Mouse (Mus musculus): Measurements from ENCODE around the gene Pde4c.

The Pde4c gene

GRCm38 (mm10) chr8:70765838-70766570 is 42.5 kb downstream of the Pde4c start:
- no peak for DNase-seq (ENCODE audit: low spot score in 2 of 2)

GRCm38 (mm10) chr8:70766571-70767440 is 43.3 kb downstream of the Pde4c start:
- no peak for DNase-seq (ENCODE audit: low spot score in 2 of 2)

GRCm38 (mm10) chr8:70767503-70767902 is 44.0 kb downstream of the Pde4c start:
- no peak for DNase-seq (ENCODE audit: low spot score in 2 of 2)

GRCm38 (mm10) chr8:70768231-70768776 is 44.8 kb downstream of the Pde4c start:
- no peak for DNase-seq (ENCODE audit: low spot score in 2 of 2)

- no peak for DNase-seq (ENCODE audit: low spot score in 2 of 2)
These were observed 45.4 kb downstream of the Pde4c start for GRCm38 (mm10) chr8:70768956-70769355.

GRCm38 (mm10) chr8:70769359-70769758 is 45.8 kb downstream of the Pde4c start:
- peak; percentile 95 to 97 for DNase-seq (ENCODE audit: low spot score in 2 of 2)

GRCm38 (mm10) chr8:70769858-70770257 is 46.3 kb downstream of the Pde4c start:
- DNase-seq (ENCODE audit: low spot score in 2 of 2), result no peak

- no peak for DNase-seq (ENCODE audit: low spot score in 2 of 2)
These were observed 47.2 kb downstream of the Pde4c start for GRCm38 (mm10) chr8:70770748-70771147.

- no peak for DNase-seq (ENCODE audit: low spot score in 2 of 2)
These were observed 47.7 kb downstream of the Pde4c start for GRCm38 (mm10) chr8:70771217-70771616.

GRCm38 (mm10) chr8:70772075-70772474 is 48.6 kb downstream of the Pde4c start:
- DNase-seq (ENCODE audit: low spot score in 2 of 2), result no peak

GRCm38 (mm10) chr8:70772890-70773289 is 49.4 kb downstream of the Pde4c start:
- no peak for DNase-seq (ENCODE audit: low spot score in 2 of 2)

GRCm38 (mm10) chr8:70773410-70773809 is 49.9 kb downstream of the Pde4c start:
- DNase-seq (ENCODE audit: low spot score in 2 of 2), result no peak

- DNase-seq (ENCODE audit: low spot score in 2 of 2), result no peak
These were observed 50.3 kb downstream of the Pde4c start for GRCm38 (mm10) chr8:70773833-70774232.

GRCm38 (mm10) chr8:70774740-70775139 is 51.2 kb downstream of the Pde4c start:
- DNase-seq (ENCODE audit: low spot score in 2 of 2), result no peak

- DNase-seq (ENCODE audit: low spot score in 2 of 2), result no peak
These were observed 51.7 kb downstream of the Pde4c start for GRCm38 (mm10) chr8:70775227-70775626.

GRCm38 (mm10) chr8:70775851-70776495 is 52.5 kb downstream of the Pde4c start:
- DNase-seq (ENCODE audit: low spot score in 2 of 2), result no peak

GRCm38 (mm10) chr8:70776496-70777444 is 53.2 kb downstream of the Pde4c start, which contains the start of gene Pik3r2:
Pik3r2 (minus strand) TSS chr8:70776713.
- DNase-seq (ENCODE audit: low spot score in 2 of 2), result peak; percentile 97 to 99

GRCm38 (mm10) chr8:70780093-70780492 is 56.6 kb downstream of the Pde4c start:
- no peak for DNase-seq (ENCODE audit: low spot score in 2 of 2)

GRCm38 (mm10) chr8:70786291-70787050 is 63.0 kb downstream of the Pde4c start:
- DNase-seq (ENCODE audit: low spot score in 2 of 2), result no peak

- DNase-seq (ENCODE audit: low spot score in 2 of 2), result no peak
These were observed 63.5 kb downstream of the Pde4c start for GRCm38 (mm10) chr8:70787051-70787445.
